Mouse (Mus musculus) heart, postnatal 0 days (tissue): ENCODE data around the gene Ltbp1. TPM values are rescaled to one million over a fixed set of nuclear protein-coding genes. Genes with fewer than 3 reads are reported as not detected.

Source experiments
- ATAC-seq: fragments of 200-750 bp; cut with Nextera tagmentation; 2 replicates; pipeline ENCODE4 v1.8.0; 2017; ENCODE audit warnings: low read depth, moderate number of reproducible peaks, moderate library complexity; ENCODE audit not compliant: insufficient read depth
- DNase-seq: peaks from one replicate; pipeline ENCODE4 v3.0.0-alpha.2; 2016; ENCODE audit warnings: low spot score
- H3K27ac ChIP-seq: fragments of 300-500 bp; sonication (generic); 2 replicates; pipeline ENCODE4 v1.5.1; 2014; ENCODE audit warnings: low read depth, mild to moderate bottlenecking
- H3K27me3 ChIP-seq: fragments of 300-500 bp; sonication (generic); 2 replicates; pipeline ENCODE4 v1.6.1; 2014; ENCODE audit warnings: low read length, mixed read lengths; ENCODE audit not compliant: control insufficient read depth, insufficient read depth
- H3K36me3 ChIP-seq: fragments of 300-500 bp; sonication (generic); replicated peaks from 2 replicates; pipeline ENCODE4 v1.6.1; 2014; ENCODE audit warnings: low read length, mixed read lengths; ENCODE audit not compliant: control insufficient read depth, insufficient read depth
- H3K4me1 ChIP-seq: fragments of 300-500 bp; sonication (generic); 2 replicates; pipeline ENCODE4 v1.6.1; 2014; ENCODE audit warnings: antibody characterized with exemption; ENCODE audit not compliant: control insufficient read depth, insufficient read depth
- H3K4me2 ChIP-seq: fragments of 300-500 bp; sonication (generic); 2 replicates; pipeline ENCODE4 v1.6.1; 2014; ENCODE audit warnings: low read depth, mild to moderate bottlenecking, low read length, moderate library complexity
- H3K4me3 ChIP-seq: fragments of 300-500 bp; sonication (generic); 2 replicates; pipeline ENCODE4 v1.5.1; 2014; ENCODE audit warnings: low read depth, low read length
- H3K9ac ChIP-seq: fragments of 300-500 bp; sonication (generic); replicated peaks from 2 replicates; pipeline ENCODE4 v1.6.1; 2014; ENCODE audit warnings: low read depth, low read length, mixed read lengths
- H3K9me3 ChIP-seq: fragments of 300-500 bp; sonication (generic); replicated peaks from 2 replicates; pipeline ENCODE4 v1.6.1; 2016; ENCODE audit warnings: low read length; ENCODE audit not compliant: control insufficient read depth
- CTCF ChIP-seq: IDR thresholded peaks from 2 replicates; pipeline ENCODE4 v1.5.1; 2016; ENCODE audit warnings: antibody characterized with exemption, control low read depth, low read depth
- EP300 ChIP-seq: IDR thresholded peaks from 2 replicates; pipeline ENCODE4 v1.6.1; 2016; ENCODE audit warnings: antibody characterized with exemption, low read depth
- WGBS: fragments of 180-500 bp; shearing (Covaris S2); extraction: QIAGEN DNeasy Blood & Tissue Kit; methylation state at CpG from one replicate; pipeline ENCODE4 v1.1.7; 2014; 5-methylcytosine and 5-hydroxymethylcytosine counted together
- polyA plus RNA-seq: library from polyadenylated mRNA; unstranded; fragments of >200 nt; fragmentation: Nextera tagmentation; extraction: Ambion mirVana; gene quantifications from 2 replicates; pipeline ENCODE4 v1.2.1, GENCODE M21; 2015
- total RNA-seq: library from RNA; depleted of rRNA; stranded (reverse); fragments of >200 nt; gene quantifications from 2 replicates; pipeline ENCODE4 v1.2.3, GENCODE M21; 2014; ENCODE audit warnings: low replicate concordance

Ltbp1 gene
- total and polyA plus RNA-seq, 2 experiments from 2014 or later, result 11.8 to 43.0 TPM

DNA sequence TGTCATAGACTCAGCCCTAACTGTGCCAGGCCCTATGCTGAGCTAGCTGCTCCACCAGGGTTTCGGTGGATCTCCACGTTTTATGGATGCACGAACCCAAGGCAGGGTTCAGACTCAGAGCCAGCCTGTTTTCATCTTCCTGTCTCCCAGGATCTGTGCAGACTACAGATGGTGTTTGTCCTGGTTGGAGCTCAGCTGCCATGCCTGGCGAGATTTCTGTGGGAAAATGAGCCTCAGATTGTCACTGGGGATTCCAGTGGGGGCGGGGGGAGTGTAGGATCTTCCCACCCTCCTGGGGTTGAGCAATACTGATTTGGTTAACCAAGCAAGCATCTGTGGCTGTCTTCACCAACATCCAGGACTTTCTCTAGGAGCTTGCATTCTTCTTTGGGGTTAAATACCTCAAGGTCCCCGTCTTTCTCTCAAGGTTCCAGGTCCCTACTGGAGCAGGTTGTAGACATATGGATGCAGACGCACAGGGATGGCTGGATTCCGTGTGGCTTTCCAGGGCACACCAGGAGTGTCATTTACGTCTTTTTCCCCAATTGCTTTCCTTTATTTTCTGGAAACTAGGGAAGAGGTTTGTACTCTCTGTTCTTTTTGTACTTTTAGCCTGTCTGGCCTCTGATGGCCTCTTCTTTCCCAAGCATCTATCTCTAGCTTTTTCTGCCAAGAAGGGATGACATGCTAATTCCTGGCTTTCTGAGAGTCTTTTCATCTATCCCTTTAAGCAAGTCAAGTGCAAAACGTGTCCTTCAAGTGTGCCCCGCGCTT lies 22.2 kb downstream of the Ltbp1 start:
- DNase-seq (no peak), ATAC-seq (no peak)
- Histone ChIP-seq H3K4me3 (no peak overlapping the region), H3K4me1 (0 out of 2 replicates have a peak, but pooled peaks cover 7% of the 10 kb centered on the region), H3K9me3 (no peaks in the 10 kb centered on the region), H3K27ac (no peak overlapping the region), H3K9ac (no peak overlapping the region), H3K4me2 (no peak overlapping the region), H3K27me3 (no peaks in the 10 kb centered on the region), H3K36me3 (no peaks in the 10 kb centered on the region)
- WGBS, result 71% methylated on average over 12 of the region's 12 CpGs
- TF ChIP-seq EP300 (no peak), CTCF (no peak)

GRCm38 (mm10) chr17:75033356-75033755 lies 28.0 kb downstream of the Ltbp1 start:
- WGBS, result 66% methylated on average over 14 of the region's 14 CpGs
- H3K9ac ChIP-seq, result no peak overlapping the region
- ATAC-seq (no peak), DNase-seq (no peak)
- no peaks in the 10 kb centered on the region for H3K9me3 ChIP-seq
- no peak for TF ChIP-seq EP300
- no peak for TF ChIP-seq CTCF
- no peaks in the 10 kb centered on the region for H3K27me3 ChIP-seq
- H3K4me3 ChIP-seq, result no peak overlapping the region
- H3K4me1 ChIP-seq, result peaks cover 6% of the 10 kb centered on the region; the same call in 1 of the 2 replicates
- H3K36me3 ChIP-seq, result no peaks in the 10 kb centered on the region
- no peak overlapping the region for H3K4me2 ChIP-seq
- H3K27ac ChIP-seq, result no peak overlapping the region

DNA sequence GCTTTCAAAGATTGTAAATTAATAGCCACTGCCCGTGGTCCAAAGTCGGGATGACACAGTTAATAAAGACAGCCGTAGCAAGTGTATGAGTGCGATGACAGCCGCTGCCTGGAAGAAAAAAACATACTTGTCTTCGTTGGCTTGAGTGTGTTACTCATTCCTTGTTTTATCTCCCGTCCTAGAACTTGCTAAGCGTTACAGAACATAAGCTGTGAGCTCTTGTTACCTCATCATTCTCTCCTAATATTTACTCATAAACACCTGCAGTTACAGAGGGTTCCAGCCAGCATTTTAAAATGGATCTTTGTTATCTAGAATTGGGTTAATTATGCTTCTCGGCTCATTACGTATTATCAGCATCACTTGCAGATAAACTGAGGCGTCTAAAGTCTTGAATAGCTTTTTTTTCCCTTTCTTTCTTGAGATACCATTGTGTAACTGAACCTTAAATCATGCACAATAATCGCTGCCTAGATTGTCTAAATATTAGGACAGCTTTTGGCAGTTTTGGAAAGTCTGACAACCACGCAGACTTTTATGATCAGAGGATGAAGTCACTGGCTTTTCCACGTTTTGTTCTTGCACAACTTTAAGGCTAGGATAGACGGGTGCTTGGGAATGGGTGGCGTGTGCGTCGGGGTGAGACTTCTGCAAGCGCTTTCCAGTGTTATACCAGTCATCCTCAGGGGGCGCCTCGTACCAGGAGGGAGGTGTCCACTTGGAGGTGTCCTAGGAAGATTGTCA lies 28.7 kb downstream of the Ltbp1 start:
- 69% methylated on average over 21 of the region's 21 CpGs for WGBS
- no peak for TF ChIP-seq CTCF
- TF ChIP-seq EP300, result no peak
- Histone ChIP-seq H3K9ac (no peak overlapping the region), H3K9me3 (no peaks in the 10 kb centered on the region), H3K27ac (no peak overlapping the region), H3K4me3 (no peak overlapping the region), H3K36me3 (no peaks in the 10 kb centered on the region), H3K27me3 (no peaks in the 10 kb centered on the region), H3K4me1 (peaks cover 6% of the 10 kb centered on the region; the same call in 1 of the 2 replicates), H3K4me2 (no peak overlapping the region)
- DNase-seq, result no peak
- no peak for ATAC-seq

DNA sequence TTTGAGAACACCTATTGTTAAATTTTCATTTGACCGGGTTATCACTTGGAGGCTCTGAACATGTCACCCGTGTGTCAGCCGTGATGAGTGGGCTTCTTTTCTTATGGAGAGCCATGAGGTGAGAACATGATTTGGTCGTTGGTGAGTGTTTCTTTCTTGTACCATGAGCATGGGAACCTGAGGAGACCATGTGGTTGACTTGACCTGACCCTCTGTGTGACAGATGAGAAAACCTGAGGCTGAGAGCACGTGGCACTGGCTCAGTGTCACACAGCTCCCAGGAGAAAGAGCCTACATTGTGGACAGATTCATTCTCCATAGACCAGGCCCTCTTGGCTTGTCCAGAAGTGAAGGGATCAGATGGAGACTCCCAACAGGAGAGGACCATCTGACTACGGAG lies 31.5 kb downstream of the Ltbp1 start:
- Histone ChIP-seq H3K4me2 (no peak overlapping the region), H3K36me3 (no peaks in the 10 kb centered on the region), H3K4me3 (no peak overlapping the region), H3K4me1 (peaks cover 6% of the 10 kb centered on the region; the same call in 1 of the 2 replicates), H3K27ac (no peak overlapping the region), H3K27me3 (no peaks in the 10 kb centered on the region), H3K9ac (no peak overlapping the region), H3K9me3 (no peaks in the 10 kb centered on the region)
- 60% methylated on average over 6 of the region's 6 CpGs for WGBS
- DNase-seq (no peak), ATAC-seq (no peak)
- TF ChIP-seq CTCF (no peak), EP300 (no peak)

DNA sequence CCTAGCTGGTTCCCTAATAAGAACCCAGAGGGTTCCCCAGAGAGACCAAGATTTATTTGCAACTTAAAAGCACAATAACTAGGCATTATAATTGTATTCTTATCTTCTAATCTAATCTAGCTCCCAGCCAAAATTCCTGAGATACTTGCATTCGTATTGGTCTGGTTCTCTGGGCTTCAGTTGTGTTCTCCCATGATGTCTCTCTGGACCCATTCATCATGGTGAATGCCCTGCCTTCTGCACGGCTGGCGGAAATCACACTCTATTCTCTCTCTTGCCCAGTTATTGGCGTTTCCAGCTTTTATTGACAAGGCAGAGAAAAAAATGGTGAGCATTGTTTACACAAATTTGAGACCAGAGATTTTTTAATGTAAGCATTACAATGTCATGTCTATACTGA lies 33.6 kb downstream of the Ltbp1 start:
- Histone ChIP-seq H3K4me1 (no peaks in the 10 kb centered on the region), H3K27me3 (no peaks in the 10 kb centered on the region), H3K9ac (no peak overlapping the region), H3K4me2 (no peak overlapping the region), H3K9me3 (no peaks in the 10 kb centered on the region), H3K4me3 (no peak overlapping the region), H3K36me3 (no peaks in the 10 kb centered on the region), H3K27ac (no peak overlapping the region)
- ATAC-seq (no peak), DNase-seq (no peak)
- 77% methylated on average over 4 of the region's 4 CpGs for WGBS
- TF ChIP-seq EP300 (no peak), CTCF (no peak)
